Mouse (Mus musculus) megakaryocyte, embryonic 14.5 days (primary cell): ENCODE data around the gene Fermt3. TPM values are rescaled to one million over a fixed set of nuclear protein-coding genes. Genes with fewer than 3 reads are reported as not detected.

Experiments
- H3K27me3 ChIP-seq: replicated peaks from 2 replicates; pipeline ENCODE3; 2012; ENCODE audit warnings: inconsistent platforms
- H3K36me3 ChIP-seq: replicated peaks from 2 replicates; pipeline ENCODE3; 2012; ENCODE audit warnings: low read length, inconsistent platforms, mixed read lengths
- H3K4me1 ChIP-seq: 2 replicates; pipeline ENCODE4 v1.6.1; 2012; ENCODE audit warnings: inconsistent platforms
- H3K4me3 ChIP-seq: replicated peaks from 2 replicates; pipeline ENCODE3; 2012; ENCODE audit warnings: moderate library complexity, mild to moderate bottlenecking, inconsistent platforms
- H3K9me3 ChIP-seq: 2 replicates; pipeline ENCODE4 v1.6.1; 2012; ENCODE audit warnings: inconsistent platforms
- FLI1 ChIP-seq: IDR thresholded peaks from 2 replicates; pipeline ENCODE4 v1.6.1; 2012; ENCODE audit warnings: low read length, inconsistent platforms, mixed read lengths
- GATA1 ChIP-seq: IDR thresholded peaks from 3 replicates; pipeline ENCODE4 v1.6.1; 2012; ENCODE audit warnings: mixed read lengths, low read length, inconsistent platforms, borderline replicate concordance
- polyA plus RNA-seq: library from polyadenylated mRNA; stranded (reverse); fragments of >175 nt; gene quantifications from 2 replicates; pipeline ENCODE4 v1.2.3, GENCODE M21; 2012; ENCODE audit warnings: low replicate concordance; ENCODE audit not compliant: insufficient read depth

The Fermt3 gene
- polyA plus RNA-seq, 1 experiment, result 5,058 TPM

DNA sequence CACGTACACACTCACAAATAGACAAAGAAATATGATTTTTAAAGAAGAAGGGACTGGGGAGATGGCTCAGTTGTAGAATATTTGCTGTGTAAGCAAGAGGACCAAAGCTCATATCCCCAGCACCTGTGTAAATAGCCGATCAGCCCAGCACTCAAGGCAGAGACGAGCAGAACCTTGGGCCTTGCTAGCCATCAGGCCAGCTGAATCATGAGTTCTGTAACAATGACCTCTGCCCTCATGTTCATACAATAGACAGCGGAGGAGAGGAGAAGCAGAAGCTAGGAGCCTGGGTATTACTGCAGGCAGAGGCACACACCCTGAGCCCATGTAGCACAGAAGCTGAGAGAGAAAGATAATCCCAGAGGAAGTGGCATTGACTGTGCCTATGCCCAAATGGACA is 6.8 kb downstream of the Fermt3 start:
- Histone ChIP-seq H3K36me3 (peaks cover 86% of the 10 kb centered on the region), H3K9me3 (no peaks in the 10 kb centered on the region), H3K4me1 (peaks cover 87% of the 10 kb centered on the region), H3K27me3 (no peaks in the 10 kb centered on the region), H3K4me3 (peak overlapping the region; percentile 89)
- TF ChIP-seq GATA1 (no peak), FLI1 (no peak)

DNA sequence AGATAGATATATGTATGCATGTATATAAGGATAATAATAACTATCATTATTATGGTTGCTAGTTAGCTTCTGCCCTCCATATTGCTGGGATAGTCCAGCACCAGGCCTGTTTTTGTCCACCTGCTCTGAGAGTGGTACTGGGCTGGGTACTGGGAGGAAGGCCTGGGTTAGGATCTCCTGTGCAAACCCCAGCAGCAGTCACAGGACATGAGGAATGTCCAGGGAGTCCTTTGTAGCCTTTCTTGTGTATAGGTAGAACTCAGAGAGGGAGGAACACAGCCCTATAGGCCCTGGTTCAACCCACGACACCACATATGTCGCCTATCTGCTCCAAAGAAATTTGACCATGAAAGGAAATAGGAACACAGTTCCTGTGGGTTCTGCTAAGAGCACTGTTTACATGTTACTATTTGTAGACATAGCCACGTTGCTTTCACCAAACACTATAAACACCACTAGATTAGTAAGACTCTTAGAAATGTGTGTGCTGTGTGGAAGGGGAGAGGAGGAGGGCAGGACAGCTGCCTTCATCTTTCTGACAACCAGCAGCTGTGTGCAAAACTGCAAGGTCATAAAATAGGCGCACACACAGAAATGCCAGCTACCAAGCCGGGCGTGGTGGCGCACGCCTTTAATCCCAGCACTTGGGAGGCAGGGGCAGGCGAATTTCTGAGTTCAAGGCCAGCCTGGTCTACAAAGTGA is 12.2 kb downstream of the Fermt3 start:
- H3K4me1 ChIP-seq, result peaks cover 87% of the 10 kb centered on the region
- H3K9me3 ChIP-seq, result no peaks in the 10 kb centered on the region
- no peak for TF ChIP-seq FLI1
- TF ChIP-seq GATA1, result no peak
- no peaks in the 10 kb centered on the region for H3K27me3 ChIP-seq
- H3K4me3 ChIP-seq, result peak overlapping the region; percentile 56
- peaks cover 87% of the 10 kb centered on the region for H3K36me3 ChIP-seq

DNA sequence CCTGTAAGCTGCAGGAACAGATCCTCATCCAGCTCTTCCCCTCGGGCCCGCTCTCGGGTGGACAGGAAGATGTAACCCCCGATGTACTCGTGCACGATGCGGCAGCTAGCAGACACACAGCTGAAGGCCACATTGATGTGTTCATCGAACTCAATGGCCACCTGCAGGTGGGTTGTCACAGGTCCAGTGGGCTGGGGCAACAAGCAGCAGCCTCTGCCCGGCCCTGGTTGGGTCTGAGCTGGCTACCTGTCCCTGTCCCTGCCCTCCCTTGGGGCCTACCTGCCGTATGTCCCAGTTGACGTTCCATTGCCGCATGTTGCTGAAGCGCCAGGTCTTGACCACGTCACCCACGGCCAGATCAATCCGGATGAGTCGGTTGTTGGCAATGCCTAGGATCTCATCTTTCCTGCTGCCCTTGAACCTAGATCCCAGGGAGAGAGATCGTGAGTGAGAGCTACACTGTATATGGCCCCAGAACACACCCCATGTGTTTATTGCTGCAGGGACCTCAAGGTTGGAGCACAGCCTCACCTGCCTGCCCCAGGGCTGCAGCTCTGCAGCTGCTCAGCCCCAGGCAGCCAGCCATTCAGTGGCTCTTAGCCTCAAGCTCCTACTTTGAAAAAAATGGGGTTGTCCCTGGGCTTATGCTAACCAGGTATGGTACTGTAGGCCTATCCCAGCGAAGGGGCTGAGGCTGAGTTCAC is 19.8 kb downstream of the Fermt3 start:
- TF ChIP-seq FLI1, result no peak
- no peak for TF ChIP-seq GATA1
- Histone ChIP-seq H3K4me3 (no peak overlapping the region), H3K36me3 (peaks cover 72% of the 10 kb centered on the region), H3K9me3 (no peaks in the 10 kb centered on the region), H3K4me1 (peaks cover 98% of the 10 kb centered on the region), H3K27me3 (no peaks in the 10 kb centered on the region)

DNA sequence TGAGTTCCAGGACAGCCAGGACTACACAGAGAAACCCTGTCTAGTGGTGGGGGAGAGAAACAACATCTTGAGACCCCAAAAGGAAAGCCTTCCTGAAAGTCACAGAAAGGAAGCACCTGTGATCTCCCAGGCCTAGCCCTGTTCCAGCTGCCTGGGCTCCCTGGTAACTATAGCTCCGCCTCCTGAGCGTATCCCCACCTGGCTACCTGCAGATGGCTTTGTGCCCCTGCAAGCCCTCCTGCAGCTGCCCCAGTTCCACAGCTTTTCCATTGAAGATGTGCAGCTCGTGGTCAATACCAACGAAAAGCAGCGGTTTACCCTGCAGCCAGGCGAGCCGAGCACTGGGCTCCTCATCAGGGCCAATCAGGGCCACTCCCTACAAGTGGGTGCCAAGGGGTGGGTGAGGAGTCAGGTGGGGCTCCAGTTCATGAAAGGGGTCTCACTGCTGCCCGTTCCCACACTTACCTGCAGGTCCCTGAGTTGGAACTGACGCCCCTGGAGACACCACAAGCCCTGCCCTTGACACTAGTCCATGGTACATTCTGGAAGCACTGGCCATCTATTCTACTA is 21.5 kb downstream of the Fermt3 start:
- Histone ChIP-seq H3K9me3 (no peaks in the 10 kb centered on the region), H3K4me3 (peak overlapping the region; percentile 6), H3K36me3 (peaks cover 61% of the 10 kb centered on the region), H3K4me1 (peaks cover 97% of the 10 kb centered on the region), H3K27me3 (no peaks in the 10 kb centered on the region)
- no peak for TF ChIP-seq FLI1
- TF ChIP-seq GATA1, result no peak

DNA sequence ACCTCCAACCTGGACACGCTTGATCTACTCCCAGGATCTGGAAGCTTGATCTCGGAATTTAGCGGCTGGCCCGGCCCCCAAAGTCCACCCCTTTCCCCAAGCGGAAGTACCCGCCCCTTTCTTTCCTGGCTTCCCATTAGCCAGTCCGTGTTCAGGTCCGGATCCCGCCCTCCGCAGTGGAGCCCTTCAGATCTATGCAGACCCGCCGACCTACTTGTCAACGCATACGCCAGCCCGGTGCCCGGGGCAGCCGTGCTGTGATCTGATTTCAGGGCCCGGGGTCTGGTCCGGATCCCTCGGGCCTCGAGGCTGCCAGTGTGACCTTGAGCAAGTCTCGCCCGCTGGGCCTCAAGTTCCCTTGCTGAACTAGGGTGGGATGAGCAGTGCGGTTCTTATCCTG is 23.3 kb downstream of the Fermt3 start, which contains the start of the genes Nudt22 and Trpt1:
Gene Nudt22, minus strand, starts transcription at position 112 of the 400 bp plus-strand sequence.
Gene Trpt1, plus strand, starts transcription at position 126 of the 400 bp plus-strand sequence.
- TF ChIP-seq FLI1 (no peak), GATA1 (no peak)
- Histone ChIP-seq H3K4me3 (peak within 1 kb of the TSS; percentile 91), H3K9me3 (no peaks in the 10 kb centered on the region), H3K27me3 (no peaks in the 10 kb centered on the region), H3K36me3 (peaks cover 43% of the 10 kb centered on the region), H3K4me1 (peaks cover 89% of the 10 kb centered on the region)

DNA sequence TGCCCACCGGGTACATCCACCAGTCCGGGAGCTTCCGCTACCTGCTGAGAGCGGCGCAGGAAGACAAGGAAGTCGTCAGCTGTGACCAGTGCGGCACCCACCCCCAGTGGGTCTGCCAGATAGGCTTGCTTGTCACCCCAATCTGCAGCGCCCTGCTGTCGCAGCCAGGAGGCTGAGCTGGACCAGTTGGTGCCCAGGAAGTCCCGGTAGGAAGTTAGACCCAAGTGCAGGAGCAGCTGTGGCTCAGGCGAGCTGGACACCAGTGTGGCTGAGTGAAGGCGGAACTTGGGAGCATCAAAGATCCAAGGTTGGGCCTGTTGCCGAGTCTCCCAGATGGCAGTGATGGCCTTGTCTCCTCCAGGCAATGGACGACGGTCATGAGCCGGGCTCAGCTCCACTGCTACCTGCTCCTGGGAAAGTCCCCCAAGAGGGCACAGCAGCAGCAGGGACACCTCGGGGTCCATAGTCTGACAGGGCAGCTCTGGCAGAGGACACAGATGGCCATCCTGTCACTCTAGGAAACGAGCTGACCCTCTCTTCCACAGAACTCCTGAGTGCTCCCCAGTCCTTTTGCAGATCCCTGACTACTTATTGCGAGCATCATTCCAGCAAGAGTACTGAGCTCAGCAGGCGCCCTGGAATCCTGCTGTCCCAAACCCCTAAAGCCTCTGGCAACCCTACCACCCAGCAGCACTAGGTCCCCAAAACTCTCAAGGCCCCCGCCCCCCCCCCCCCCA is 23.8 kb downstream of the Fermt3 start:
- H3K4me1 ChIP-seq, result peaks cover 89% of the 10 kb centered on the region
- peak overlapping the region; percentile 91 for H3K4me3 ChIP-seq
- H3K9me3 ChIP-seq, result no peaks in the 10 kb centered on the region
- TF ChIP-seq FLI1, result no peak
- TF ChIP-seq GATA1, result no peak
- H3K36me3 ChIP-seq, result peaks cover 38% of the 10 kb centered on the region
- H3K27me3 ChIP-seq, result no peaks in the 10 kb centered on the region

DNA sequence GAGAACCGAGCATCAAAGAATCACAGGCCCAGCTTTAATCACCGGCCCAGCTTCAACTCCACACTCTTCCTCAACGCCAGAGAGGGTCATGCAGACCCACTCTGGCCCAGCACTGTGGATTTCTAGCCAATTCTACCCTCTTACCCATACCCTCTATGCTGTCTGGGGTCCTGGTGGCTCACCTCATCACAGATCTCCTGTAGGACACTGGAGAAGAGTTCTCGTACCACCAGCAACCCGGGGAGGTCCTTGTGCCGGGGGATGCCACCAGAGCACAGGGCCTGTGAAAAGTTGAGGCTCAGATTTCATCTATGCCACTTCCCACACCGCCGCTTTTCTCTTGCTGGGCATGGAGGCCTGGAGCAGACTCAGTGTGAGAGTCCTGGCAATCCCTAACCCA is 24.8 kb downstream of the Fermt3 start:
- H3K4me1 ChIP-seq, result peaks cover 80% of the 10 kb centered on the region
- TF ChIP-seq FLI1, result no peak
- TF ChIP-seq GATA1, result no peak
- peak overlapping the region; percentile 29 for H3K4me3 ChIP-seq
- no peaks in the 10 kb centered on the region for H3K27me3 ChIP-seq
- H3K36me3 ChIP-seq, result peaks cover 33% of the 10 kb centered on the region
- H3K9me3 ChIP-seq, result no peaks in the 10 kb centered on the region

DNA sequence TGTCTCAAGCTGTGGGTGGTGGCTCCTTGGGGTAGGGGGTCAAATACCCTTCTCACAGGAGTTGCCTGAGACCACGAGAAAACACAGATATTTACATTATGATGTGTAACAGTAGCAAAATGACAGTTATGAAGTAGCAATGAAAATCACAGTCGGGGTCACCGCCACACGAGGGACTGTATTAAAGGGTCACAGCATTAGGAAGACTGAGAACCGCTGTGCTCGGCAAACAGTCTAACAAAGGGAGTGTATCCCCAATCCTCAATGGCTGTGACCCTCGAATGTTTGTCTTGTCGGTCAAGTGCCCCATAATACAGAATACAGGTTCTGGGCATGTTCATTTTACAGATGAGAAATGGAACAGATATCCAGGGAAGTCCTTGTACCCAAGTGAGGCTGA is 25.3 kb downstream of the Fermt3 start:
- H3K9me3 ChIP-seq, result no peaks in the 10 kb centered on the region
- H3K36me3 ChIP-seq, result peaks cover 32% of the 10 kb centered on the region
- TF ChIP-seq FLI1, result no peak
- no peak for TF ChIP-seq GATA1
- H3K27me3 ChIP-seq, result no peaks in the 10 kb centered on the region
- no peak overlapping the region for H3K4me3 ChIP-seq
- H3K4me1 ChIP-seq, result peaks cover 79% of the 10 kb centered on the region

DNA sequence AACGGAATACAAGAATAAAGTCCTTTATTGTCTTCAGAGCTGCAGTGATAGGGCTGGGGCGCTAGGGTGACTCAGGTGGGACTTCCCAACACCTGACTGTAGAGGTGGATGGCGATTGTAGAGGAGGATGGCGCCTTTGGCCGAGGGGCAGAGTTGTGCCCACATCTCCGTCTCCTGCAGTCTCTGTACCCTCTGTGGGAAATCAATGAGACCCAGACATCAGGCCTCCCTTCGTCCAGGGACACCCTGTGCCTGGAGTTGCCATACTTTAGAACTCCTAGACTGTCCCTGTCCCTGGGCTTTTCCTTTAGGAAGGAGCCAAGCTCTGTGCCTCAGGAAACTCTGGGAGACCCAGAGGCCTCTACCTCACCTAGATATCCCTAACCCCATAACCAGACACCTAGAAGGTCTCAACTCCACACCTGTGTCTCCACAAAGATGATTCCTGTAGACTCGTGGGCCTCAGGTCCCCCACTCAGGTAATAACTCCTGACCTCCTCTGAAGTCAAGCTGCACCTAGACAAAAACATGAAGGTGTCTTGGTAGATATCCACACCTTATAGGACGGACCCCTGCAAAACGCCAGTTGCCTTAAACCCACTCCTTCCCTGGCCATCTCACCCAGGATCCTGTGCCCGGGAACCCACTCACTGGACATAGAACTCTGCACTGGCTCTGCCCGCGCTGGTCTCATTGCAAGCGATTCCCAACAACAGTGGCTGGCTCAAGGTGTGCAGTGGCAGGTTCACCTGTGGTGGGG is 26.1 kb downstream of the Fermt3 start:
- H3K4me3 ChIP-seq, result peak overlapping the region; percentile 96
- no peaks in the 10 kb centered on the region for H3K27me3 ChIP-seq
- peaks cover 74% of the 10 kb centered on the region for H3K4me1 ChIP-seq
- H3K36me3 ChIP-seq, result peaks cover 24% of the 10 kb centered on the region
- H3K9me3 ChIP-seq, result no peaks in the 10 kb centered on the region
- TF ChIP-seq FLI1 (no peak), GATA1 (no peak)
